Mouse (Mus musculus) liver, embryonic 14 days (tissue): ENCODE results near the gene Ifna1. TPM values are rescaled to one million over a fixed set of nuclear protein-coding genes. Genes with fewer than 3 reads are reported as not detected.

Experiments used
- polyA plus RNA-seq: library from polyadenylated mRNA; depleted of rRNA; stranded (reverse); fragments of >200 nt; gene quantifications from 2 replicates; pipeline ENCODE4 v1.2.3, GENCODE M21; 2012; rRNA removed

Gene Ifna1
- polyA plus RNA-seq, result not detected in 2 replicates

GRCm38 (mm10) chr4:88849698-88850097, at the start of gene Ifna1:
Ifna1 (plus strand) TSS chr4:88850087.

GRCm38 (mm10) chr4:88802954-88803353, 46.9 kb upstream of the Ifna1 start, which contains the start of gene Gm13287:
Gm13287 (plus strand) TSS chr4:88803254.

GRCm38 (mm10) chr4:88805231-88805630, 44.7 kb upstream of the Ifna1 start, which contains the start of gene Gm13288:
Gm13288 (plus strand) TSS chr4:88805531.

GRCm38 (mm10) chr4:88815928-88816327, 34.0 kb upstream of the Ifna1 start, which contains the start of gene Ifna7:
Ifna7 (plus strand) TSS chr4:88816228.

GRCm38 (mm10) chr4:88819659-88820058, 30.2 kb upstream of the Ifna1 start, which contains the start of gene Ifna11:
Ifna11 (plus strand) TSS chr4:88819959.

GRCm38 (mm10) chr4:88827116-88827515, 22.8 kb upstream of the Ifna1 start, which contains the start of gene Ifna6:
Ifna6 (plus strand) TSS chr4:88827416.

GRCm38 (mm10) chr4:88835225-88835624, 14.7 kb upstream of the Ifna1 start, which contains the start of gene Ifna5:
Ifna5 (plus strand) TSS chr4:88835525.

GRCm38 (mm10) chr4:88841438-88841911, 8.4 kb upstream of the Ifna1 start, which contains the start of gene Ifna4:
Ifna4 (plus strand) TSS chr4:88841861.

GRCm38 (mm10) chr4:88880101-88880500, 30.2 kb downstream of the Ifna1 start, which contains the start of gene Ifne:
Ifne (minus strand) TSS chr4:88880201.

Other genes starting within 250 kb of the Ifna1 start
- gene Ifna12, start 246.7 kb upstream of the Ifna1 start, polyA plus RNA-seq, result not detected in 2 replicates
- not detected in 2 replicates for gene C87499, start 215.7 kb upstream of the Ifna1 start, polyA plus RNA-seq
- not detected in 2 replicates for gene Ifna13, start 205.6 kb upstream of the Ifna1 start, polyA plus RNA-seq
- not detected in 2 replicates for gene Ifna16, start 173.2 kb upstream of the Ifna1 start, polyA plus RNA-seq
- gene Ifna2, start 166.2 kb upstream of the Ifna1 start, polyA plus RNA-seq, result not detected in 2 replicates
- 0.06 TPM in 1 of 2 replicates, not detected in the other for gene Ifnab, start 158.7 kb upstream of the Ifna1 start, polyA plus RNA-seq
- 0.06 and 0.10 TPM in 2 replicates for gene Gm26566, start 128.3 kb upstream of the Ifna1 start, polyA plus RNA-seq
- 9.1 and 11.2 TPM in 2 replicates for gene Klhl9, start 127.6 kb upstream of the Ifna1 start, polyA plus RNA-seq
- gene Gm13271, start 95.2 kb upstream of the Ifna1 start, polyA plus RNA-seq, result not detected in 2 replicates
- not detected in 2 replicates for gene Gm13283, start 90.0 kb upstream of the Ifna1 start, polyA plus RNA-seq
- not detected in 2 replicates for gene Gm13290, start 76.3 kb upstream of the Ifna1 start, polyA plus RNA-seq
- gene Gm13289, start 73.2 kb upstream of the Ifna1 start, polyA plus RNA-seq, result not detected in 2 replicates
- gene Gm13272, start 70.2 kb upstream of the Ifna1 start, polyA plus RNA-seq, result not detected in 2 replicates
- 0.01 TPM in 1 of 2 replicates, not detected in the other for gene Ifnz, start 68.0 kb upstream of the Ifna1 start, polyA plus RNA-seq
- gene Gm13276, start 64.4 kb upstream of the Ifna1 start, polyA plus RNA-seq, result not detected in 2 replicates
- not detected in 2 replicates for gene Gm13277, start 61.5 kb upstream of the Ifna1 start, polyA plus RNA-seq
- not detected in 2 replicates for gene Gm13278, start 58.5 kb upstream of the Ifna1 start, polyA plus RNA-seq
- 0.06 TPM in 1 of 2 replicates, not detected in the other for gene Gm13275, start 55.6 kb upstream of the Ifna1 start, polyA plus RNA-seq
- not detected in 2 replicates for gene Gm13279, start 52.7 kb upstream of the Ifna1 start, polyA plus RNA-seq
- gene Gm13285, start 50.4 kb upstream of the Ifna1 start, polyA plus RNA-seq, result not detected in 2 replicates
- not detected in 2 replicates for gene Gm13287, start 46.8 kb upstream of the Ifna1 start, polyA plus RNA-seq
- not detected in 2 replicates for gene Gm13288, start 44.6 kb upstream of the Ifna1 start, polyA plus RNA-seq
- gene Ifna7, start 33.9 kb upstream of the Ifna1 start, polyA plus RNA-seq, result not detected in 2 replicates
- not detected in 2 replicates for gene Ifna11, start 30.1 kb upstream of the Ifna1 start, polyA plus RNA-seq
- not detected in 2 replicates for gene Ifna6, start 22.7 kb upstream of the Ifna1 start, polyA plus RNA-seq
- gene Ifna5, start 14.6 kb upstream of the Ifna1 start, polyA plus RNA-seq, result not detected in 2 replicates
- gene Ifna4, start 8.2 kb upstream of the Ifna1 start, polyA plus RNA-seq, result not detected in 2 replicates
- gene Ifne, start 30.1 kb downstream of the Ifna1 start, polyA plus RNA-seq, result not detected in 2 replicates